Comparison of ENCODE assay signal across 25 mouse cellular contexts in genomic region chr16:94597640-94598039, GRCm38 (mm10). TPM values are rescaled to one million over a fixed set of nuclear protein-coding genes. Genes with fewer than 3 reads are reported as not detected.
DNase-seq lines count a peak whose midpoint lies in the region; ATAC-seq and TF ChIP-seq lines count a peak whose summit lies in the region.
"Had no signal": no experiment of that assay in that cellular context is flagged by ENCODE, and none has a peak within 500 bp of the region (broad histone marks: within the 10 kb centered on the region; RNA-seq: fewer than 3 reads in every experiment).

No protein-coding gene starts in this region.

- H3K4me1 ChIP-seq in forebrain, embryonic 11.5 days (replicated peaks; ENCODE audit: control insufficient read depth, insufficient read depth, low read length): peaks cover 7% of the 10 kb centered on the region; the same call in 1 of the 2 replicates
- 0 out of 2 replicates have a peak, but pooled peaks cover 10% of the 10 kb centered on the region for H3K4me1 ChIP-seq in forebrain, postnatal 0 days (ENCODE audit: insufficient read depth)
- peaks cover 62% of the 10 kb centered on the region for H3K4me1 ChIP-seq in heart, postnatal 0 days (ENCODE audit: control insufficient read depth, insufficient read depth)
- H3K4me1 ChIP-seq in heart, embryonic 10.5 days: peaks cover 78% of the 10 kb centered on the region
- peaks cover 100% of the 10 kb centered on the region for H3K4me1 ChIP-seq in megakaryocyte, embryonic 14.5 days

- no peak overlapping the region for H3K27ac ChIP-seq in forebrain, embryonic 11.5 days (ENCODE audit: low read depth, low read length)
- H3K27ac ChIP-seq in forebrain, postnatal 0 days (ENCODE audit: low read depth, low read length): no peak overlapping the region
- peak overlapping the region; percentile 1; the same call in 1 of the 2 replicates for H3K27ac ChIP-seq in heart, postnatal 0 days (ENCODE audit: low read depth)
- no peak overlapping the region for H3K27ac ChIP-seq in heart, embryonic 10.5 days
- H3K27ac ChIP-seq: forebrain, embryonic 10.5 days; hindbrain, embryonic 14.5 days; hindbrain, postnatal 0 days had no signal

- no peaks in the 10 kb centered on the region for H3K36me3 ChIP-seq in forebrain, embryonic 11.5 days (ENCODE audit: control insufficient read depth, insufficient read depth, low read length)
- H3K36me3 ChIP-seq in forebrain, postnatal 0 days (ENCODE audit: insufficient read depth): no peaks in the 10 kb centered on the region
- 0 out of 2 replicates have a peak, but pooled peaks cover 7% of the 10 kb centered on the region for H3K36me3 ChIP-seq in heart, postnatal 0 days (replicated peaks; ENCODE audit: control insufficient read depth, insufficient read depth, low read length)
- H3K36me3 ChIP-seq in heart, embryonic 10.5 days: no peaks in the 10 kb centered on the region
- peaks cover 18% of the 10 kb centered on the region for H3K36me3 ChIP-seq in megakaryocyte, embryonic 14.5 days (replicated peaks; ENCODE audit: low read length)
- no peaks in the 10 kb centered on the region for H3K36me3 ChIP-seq in myocyte (ENCODE audit: control insufficient read depth, insufficient read depth)

- H3K4me3 ChIP-seq in forebrain, embryonic 11.5 days (ENCODE audit: low read depth, low read length): no peak overlapping the region
- H3K4me3 ChIP-seq in forebrain, postnatal 0 days (ENCODE audit: low read depth, low read length): no peak overlapping the region
- no peak overlapping the region for H3K4me3 ChIP-seq in heart, postnatal 0 days (ENCODE audit: low read depth, low read length)
- no peak overlapping the region for H3K4me3 ChIP-seq in heart, embryonic 10.5 days
- H3K4me3 ChIP-seq in megakaryocyte, embryonic 14.5 days (replicated peaks): peak overlapping the region; percentile 4
- no peak overlapping the region for H3K4me3 ChIP-seq in myocyte
- H3K4me3 ChIP-seq: forebrain, embryonic 10.5 days; heart, embryonic 12.5 days had no signal

- no peak for ATAC-seq in forebrain, embryonic 11.5 days (replicated peaks; ENCODE audit: low FRiP score)
- no peak for ATAC-seq in forebrain, postnatal 0 days
- no peak for ATAC-seq in heart, postnatal 0 days (ENCODE audit: insufficient read depth, low read depth)
- ATAC-seq in megakaryocyte, adult 5-6 weeks (ENCODE audit: poor library complexity, severe bottlenecking): no peak
- ATAC-seq in frontal cortex, adult (ENCODE audit: low TSS enrichment): no peak
- ATAC-seq: forebrain, embryonic 14.5 days; hindbrain, postnatal 0 days; inflammation-experienced regulatory T-cells, adult 6 months had no signal

- no peaks in the 10 kb centered on the region for H3K9me3 ChIP-seq in forebrain, embryonic 11.5 days (ENCODE audit: control insufficient read depth, low read length)
- no peaks in the 10 kb centered on the region for H3K9me3 ChIP-seq in forebrain, postnatal 0 days (ENCODE audit: low read length)
- no peaks in the 10 kb centered on the region for H3K9me3 ChIP-seq in heart, postnatal 0 days (replicated peaks; ENCODE audit: control insufficient read depth, low read length)
- no peaks in the 10 kb centered on the region for H3K9me3 ChIP-seq in heart, embryonic 10.5 days
- no peaks in the 10 kb centered on the region for H3K9me3 ChIP-seq in megakaryocyte, embryonic 14.5 days
- H3K9me3 ChIP-seq: forebrain, embryonic 10.5 days; heart, embryonic 12.5 days had no signal

- TF ChIP-seq CTCF in forebrain, postnatal 0 days (IDR thresholded peaks at IDR 0.05; ENCODE audit: low read depth): no peak
- no peak for TF ChIP-seq CTCF in heart, postnatal 0 days (IDR thresholded peaks at IDR 0.05; ENCODE audit: low read depth)

- no peaks in the 10 kb centered on the region for H3K27me3 ChIP-seq in forebrain, embryonic 11.5 days (ENCODE audit: control insufficient read depth, insufficient read depth, low read length)
- H3K27me3 ChIP-seq in forebrain, postnatal 0 days (ENCODE audit: insufficient read depth, low read length): no peaks in the 10 kb centered on the region
- no peaks in the 10 kb centered on the region for H3K27me3 ChIP-seq in heart, postnatal 0 days (ENCODE audit: control insufficient read depth, insufficient read depth, low read length)
- H3K27me3 ChIP-seq in heart, embryonic 10.5 days (ENCODE audit: insufficient read depth, poor library complexity, severe bottlenecking): no peaks in the 10 kb centered on the region
- H3K27me3 ChIP-seq in megakaryocyte, embryonic 14.5 days (replicated peaks): no peaks in the 10 kb centered on the region
- no peaks in the 10 kb centered on the region for H3K27me3 ChIP-seq in myocyte (ENCODE audit: control insufficient read depth, insufficient read depth, insufficient read length)
- H3K27me3 ChIP-seq: heart, embryonic 12.5 days had no signal

- H3K9ac ChIP-seq in forebrain, embryonic 11.5 days (ENCODE audit: low read length): no peak overlapping the region
- H3K9ac ChIP-seq in forebrain, postnatal 0 days: no peak overlapping the region
- no peak overlapping the region for H3K9ac ChIP-seq in heart, postnatal 0 days (replicated peaks; ENCODE audit: low read depth, low read length)
- H3K9ac ChIP-seq: heart, embryonic 12.5 days; hindbrain, embryonic 14.5 days had no signal

- TF ChIP-seq EP300 in heart, postnatal 0 days (IDR thresholded peaks at IDR 0.05; ENCODE audit: low read depth): no peak

- peaks cover 100% of the 10 kb centered on the region for H3K79me2 ChIP-seq in myocyte (ENCODE audit: control insufficient read depth, insufficient read depth)

- no peak overlapping the region for H3K4me2 ChIP-seq in forebrain, embryonic 11.5 days (ENCODE audit: low read depth, low read length, severe bottlenecking)
- H3K4me2 ChIP-seq in forebrain, postnatal 0 days (ENCODE audit: low read depth): no peak overlapping the region
- H3K4me2 ChIP-seq in heart, postnatal 0 days (ENCODE audit: low read depth, low read length): no peak overlapping the region
- no peak overlapping the region for H3K4me2 ChIP-seq in myocyte (ENCODE audit: low read depth)
- H3K4me2 ChIP-seq: heart, embryonic 12.5 days; hindbrain, embryonic 14.5 days had no signal

- WGBS in forebrain, embryonic 11.5 days: 78% methylated on average over 1 of the region's 1 CpGs
- WGBS in forebrain, postnatal 0 days: 59% methylated on average over 1 of the region's 1 CpGs
- WGBS in heart, postnatal 0 days: 4% methylated on average over 1 of the region's 1 CpGs
- 31% methylated on average over 1 of the region's 1 CpGs for WGBS in heart, embryonic 10.5 days

- H3ac ChIP-seq in myocyte (ENCODE audit: control insufficient read depth, insufficient read length): no peak overlapping the region

- DNase-seq in forebrain, embryonic 11.5 days (ENCODE audit: low spot score): peak; percentile 2
- DNase-seq in forebrain, postnatal 0 days: no peak
- DNase-seq in heart, postnatal 0 days (ENCODE audit: low spot score): no peak
- DNase-seq in heart, embryonic 10.5 days (ENCODE audit: low spot score): no peak
- DNase-seq: adrenal gland, adult 2 months; adrenal gland, postnatal 14 days; cerebellum, adult 11-12 months; cerebellum, adult 8-10 months; cerebellum, postnatal 10 days; cerebellum, postnatal 36 days; gastrocnemius, postnatal 10 days; gastrocnemius, postnatal 36 days; heart, postnatal 14 days; heart, postnatal 4 days; kidney, adult 11 months had no signal

- TF ChIP-seq POLR2A in myocyte (IDR thresholded peaks at IDR 0.05; ENCODE audit: insufficient read length, low read depth): no peak

TF ChIP-seq in myocyte, 11 proteins besides CTCF, POLR2A, EP300 and RAD21:
- TF ChIP-seq POLR2AphosphoS2 (IDR thresholded peaks at IDR 0.05; ENCODE audit: insufficient read length, low read depth): no peak
- TF ChIP-seq E2F4 (IDR thresholded peaks at IDR 0.05; ENCODE audit: insufficient read depth): no peak
- no peak for TF ChIP-seq REST (IDR thresholded peaks at IDR 0.05; ENCODE audit: insufficient read depth, insufficient read length)
- TF ChIP-seq MYOD1 (IDR thresholded peaks at IDR 0.05; ENCODE audit: control insufficient read depth in 1 of 3, insufficient read length in 2 of 3, low read depth in 2 of 3): peak in 2 of 3 experiments; percentile 10 to 18

RNA-seq across cellular contexts. Expression of gene Dyrk1a, which starts 27.8 kb away (rescaled TPM):
- polyA plus RNA-seq in forebrain, embryonic 11.5 days (2014; fragmentation: Nextera tagmentation; extraction: Ambion mirVana): 12.0 and 13.5 TPM in 2 replicates
- total RNA-seq in forebrain, postnatal 0 days (2014; rRNA removed): 68.8 and 101 TPM in 2 replicates
- polyA plus RNA-seq in forebrain, postnatal 0 days (2015; fragmentation: Nextera tagmentation; extraction: Ambion mirVana): 10.5 and 13.5 TPM in 2 replicates
- total RNA-seq in heart, postnatal 0 days (2014; rRNA removed; ENCODE audit: low replicate concordance): 55.2 and 90.3 TPM in 2 replicates
- 6.9 and 7.7 TPM in 2 replicates for polyA plus RNA-seq in heart, postnatal 0 days (2015; fragmentation: Nextera tagmentation; extraction: Ambion mirVana)
- 7.7 and 8.1 TPM in 2 replicates for polyA plus RNA-seq in heart, embryonic 10.5 days (2016; fragmentation: Nextera tagmentation; extraction: Ambion mirVana)
- 5.9 and 6.5 TPM in 2 replicates for polyA plus RNA-seq in megakaryocyte, embryonic 14.5 days (2012; ENCODE audit: insufficient read depth, low replicate concordance)
- total RNA-seq in megakaryocyte, adult 5-6 weeks (2015): 65.9 and 67.4 TPM in 2 replicates
- total RNA-seq in megakaryocyte, adult 5-6 weeks (2017): 62.2 and 66.8 TPM in 2 replicates
- 20.7 TPM for polyA plus RNA-seq in myocyte (2012; fragmentation: generic; extraction: Trizol)
